Mouse (Mus musculus) cerebellum, adult 11-12 months (tissue): ENCODE results near the gene Dlat.
"Not testable (repeated sequence)": the region's sequence is repeated elsewhere in the genome, so short reads cannot be mapped to it uniquely, and the experiment has no call there.

Experiments
- DNase-seq: peaks from one replicate; pipeline ENCODE4 v3.0.0; 2022

Dlat gene

GRCm38 (mm10) chr9:50658941-50659388 lies 615 bp downstream of the Dlat start:
- DNase-seq: no peak

- DNase-seq: no peak
Measured at GRCm38 (mm10) chr9:50658391-50658790, 1.2 kb downstream of the Dlat start.

GRCm38 (mm10) chr9:50650503-50650902 lies 9.1 kb downstream of the Dlat start:
- DNase-seq: no peak

GRCm38 (mm10) chr9:50646826-50647370 lies 12.7 kb downstream of the Dlat start:
- DNase-seq: no peak

- no peak for DNase-seq
Measured at GRCm38 (mm10) chr9:50634270-50634669, 25.3 kb downstream of the Dlat start.

GRCm38 (mm10) chr9:50633059-50633458 lies 26.5 kb downstream of the Dlat start:
- no peak for DNase-seq

GRCm38 (mm10) chr9:50632016-50632688 lies 27.4 kb downstream of the Dlat start:
- no peak for DNase-seq

GRCm38 (mm10) chr9:50630903-50631302 lies 28.7 kb downstream of the Dlat start:
- DNase-seq: not testable (repeated sequence)

- no peak for DNase-seq
Measured at GRCm38 (mm10) chr9:50617794-50618330, 41.7 kb downstream of the Dlat start.

GRCm38 (mm10) chr9:50616766-50617603 lies 42.6 kb downstream of the Dlat start, which contains the start of the genes Pih1d2 and Nkapd1:
Gene Pih1d2 (plus strand): TSS chr9:50617321.
Gene Nkapd1 (minus strand): TSS chr9:50617464.
- peak; percentile 83 for DNase-seq

- no peak for DNase-seq
Measured at GRCm38 (mm10) chr9:50616161-50616560, 43.4 kb downstream of the Dlat start.

- DNase-seq: no peak
Measured at GRCm38 (mm10) chr9:50612115-50612514, 47.5 kb downstream of the Dlat start.

- DNase-seq: no peak
Measured at GRCm38 (mm10) chr9:50604338-50604737, 55.2 kb downstream of the Dlat start.

- DNase-seq: no peak
Measured at GRCm38 (mm10) chr9:50603998-50604324, 55.6 kb downstream of the Dlat start.

GRCm38 (mm10) chr9:50603189-50603997 lies 56.2 kb downstream of the Dlat start, which contains the start of the genes Sdhd and Timm8b:
Gene Sdhd (minus strand): TSS chr9:50603812.
Gene Timm8b (plus strand): TSS chr9:50603910.
- DNase-seq: peak; percentile 95

- no peak for DNase-seq
Measured at GRCm38 (mm10) chr9:50602055-50602845, 57.3 kb downstream of the Dlat start.

GRCm38 (mm10) chr9:50601536-50601935 lies 58.0 kb downstream of the Dlat start:
- DNase-seq: no peak

GRCm38 (mm10) chr9:50596973-50597372 lies 62.6 kb downstream of the Dlat start:
- DNase-seq: no peak

GRCm38 (mm10) chr9:50594794-50595417 lies 64.7 kb downstream of the Dlat start:
- DNase-seq: no peak

GRCm38 (mm10) chr9:50593544-50593943 lies 66.0 kb downstream of the Dlat start:
- no peak for DNase-seq

GRCm38 (mm10) chr9:50592955-50593354 lies 66.6 kb downstream of the Dlat start:
- DNase-seq: no peak
